Mouse (Mus musculus): ENCODE measurements around the gene Pa2g4. TPM values are rescaled to one million over a fixed set of nuclear protein-coding genes. Genes with fewer than 3 reads are reported as not detected.

Gene Pa2g4
- polyA plus RNA-seq, 1 experiment from 2014 or later: 238 TPM

Small RNA genes lying within 50 kb of the gene (microRNA-seq; reads per million reads assigned to microRNA genes)
- gene Gm47275 (ENCODE audit: borderline number of aligned reads): not detected
- gene Mir6916 (ENCODE audit: borderline number of aligned reads): not detected
- not detected for gene Mir6917 (ENCODE audit: borderline number of aligned reads)

Other genes with a start within 250 kb of the Pa2g4 start
- gene Cnpy2, start 243.5 kb downstream of the Pa2g4 start, polyA plus RNA-seq (2015; fragmentation: Nextera tagmentation; extraction: Ambion mirVana): 223 and 247 TPM in 2 replicates
- gene Cs, start 228.3 kb downstream of the Pa2g4 start, polyA plus RNA-seq (2015; fragmentation: Nextera tagmentation; extraction: Ambion mirVana): 154 and 157 TPM in 2 replicates
- 17.1 and 21.8 TPM in 2 replicates for gene Coq10a, start 197.0 kb downstream of the Pa2g4 start, polyA plus RNA-seq (2015; fragmentation: Nextera tagmentation; extraction: Ambion mirVana)
- gene Ankrd52, start 188.9 kb downstream of the Pa2g4 start, polyA plus RNA-seq (2015; fragmentation: Nextera tagmentation; extraction: Ambion mirVana): 7.4 and 9.9 TPM in 2 replicates
- gene Slc39a5, start 164.8 kb downstream of the Pa2g4 start, polyA plus RNA-seq (2015; fragmentation: Nextera tagmentation; extraction: Ambion mirVana): 0.38 and 0.44 TPM in 2 replicates
- gene Nabp2, start 154.5 kb downstream of the Pa2g4 start, polyA plus RNA-seq (2015; fragmentation: Nextera tagmentation; extraction: Ambion mirVana): 59.0 and 68.0 TPM in 2 replicates
- 30.0 and 31.7 TPM in 2 replicates for gene Rnf41, start 154.3 kb downstream of the Pa2g4 start, polyA plus RNA-seq (2015; fragmentation: Nextera tagmentation; extraction: Ambion mirVana)
- 37.2 and 41.7 TPM in 2 replicates for gene Smarcc2, start 106.7 kb downstream of the Pa2g4 start, polyA plus RNA-seq (2015; fragmentation: Nextera tagmentation; extraction: Ambion mirVana)
- 963 and 1,020 TPM in 2 replicates for gene Myl6, start 71.8 kb downstream of the Pa2g4 start, polyA plus RNA-seq (2015; fragmentation: Nextera tagmentation; extraction: Ambion mirVana)
- 3.8 and 5.2 TPM in 2 replicates for gene Myl6b, start 67.3 kb downstream of the Pa2g4 start, polyA plus RNA-seq (2015; fragmentation: Nextera tagmentation; extraction: Ambion mirVana)
- 43.2 and 44.6 TPM in 2 replicates for gene Esyt1, start 40.1 kb downstream of the Pa2g4 start, polyA plus RNA-seq (2015; fragmentation: Nextera tagmentation; extraction: Ambion mirVana)
- gene Zc3h10, start 18.2 kb downstream of the Pa2g4 start, polyA plus RNA-seq (2015; fragmentation: Nextera tagmentation; extraction: Ambion mirVana): 17.8 and 18.8 TPM in 2 replicates
- gene Rpl41, start 16.7 kb downstream of the Pa2g4 start, polyA plus RNA-seq (2015; fragmentation: Nextera tagmentation; extraction: Ambion mirVana): 4,302 and 4,551 TPM in 2 replicates
- 0.85 and 0.87 TPM in 2 replicates for gene Erbb3, start 23.7 kb upstream of the Pa2g4 start, polyA plus RNA-seq (2015; fragmentation: Nextera tagmentation; extraction: Ambion mirVana)
- 1,143 and 1,215 TPM in 2 replicates for gene Rps26, start 60.8 kb upstream of the Pa2g4 start, polyA plus RNA-seq (2015; fragmentation: Nextera tagmentation; extraction: Ambion mirVana)
- gene Ikzf4, start 80.0 kb upstream of the Pa2g4 start, polyA plus RNA-seq (2015; fragmentation: Nextera tagmentation; extraction: Ambion mirVana): 0.98 and 1.1 TPM in 2 replicates
- 13.4 and 16.9 TPM in 2 replicates for gene Suox, start 108.1 kb upstream of the Pa2g4 start, polyA plus RNA-seq (2015; fragmentation: Nextera tagmentation; extraction: Ambion mirVana)
- 45.3 and 46.5 TPM in 2 replicates for gene Rab5b, start 130.3 kb upstream of the Pa2g4 start, polyA plus RNA-seq (2015; fragmentation: Nextera tagmentation; extraction: Ambion mirVana)
- gene Pmel, start 138.2 kb upstream of the Pa2g4 start, polyA plus RNA-seq (2015; fragmentation: Nextera tagmentation; extraction: Ambion mirVana): 1.1 and 1.3 TPM in 2 replicates
- 115 and 117 TPM in 2 replicates for gene Cdk2, start 139.0 kb upstream of the Pa2g4 start, polyA plus RNA-seq (2015; fragmentation: Nextera tagmentation; extraction: Ambion mirVana)
- gene Dgka, start 178.9 kb upstream of the Pa2g4 start, polyA plus RNA-seq (2015; fragmentation: Nextera tagmentation; extraction: Ambion mirVana): 135 and 136 TPM in 2 replicates
- 74.7 and 79.2 TPM in 2 replicates for gene Pym1, start 181.9 kb upstream of the Pa2g4 start, polyA plus RNA-seq (2015; fragmentation: Nextera tagmentation; extraction: Ambion mirVana)
- gene Mmp19, start 224.9 kb upstream of the Pa2g4 start, polyA plus RNA-seq (2015; fragmentation: Nextera tagmentation; extraction: Ambion mirVana): 0.48 and 0.67 TPM in 2 replicates
- 32.5 and 32.8 TPM in 2 replicates for gene Dnajc14, start 238.1 kb upstream of the Pa2g4 start, polyA plus RNA-seq (2015; fragmentation: Nextera tagmentation; extraction: Ambion mirVana)
- gene Tmem198b, start 238.4 kb upstream of the Pa2g4 start, polyA plus RNA-seq (2015; fragmentation: Nextera tagmentation; extraction: Ambion mirVana): 6.0 and 6.6 TPM in 2 replicates